Mouse (Mus musculus) testis, adult 2 months (tissue): ENCODE measurements around the gene Qsox2. TPM values are rescaled to one million over a fixed set of nuclear protein-coding genes. Genes with fewer than 3 reads are reported as not detected.

Source experiments
- H3K27ac ChIP-seq: fragments of 200-500 bp; 2 replicates; pipeline ENCODE4 v1.5.1; 2012; ENCODE audit warnings: low read depth, low read length; ENCODE audit not compliant: control insufficient read depth, insufficient read depth
- H3K27me3 ChIP-seq: fragments of 200-500 bp; 2 replicates; pipeline ENCODE4 v1.6.1; 2012; ENCODE audit warnings: mild to moderate bottlenecking, low read length, moderate library complexity; ENCODE audit not compliant: control insufficient read depth, insufficient read depth
- H3K36me3 ChIP-seq: fragments of 200-500 bp; 2 replicates; pipeline ENCODE4 v1.6.1; 2012; ENCODE audit warnings: mild to moderate bottlenecking, low read length; ENCODE audit not compliant: control insufficient read depth, insufficient read depth
- H3K4me1 ChIP-seq: fragments of 200-500 bp; 2 replicates; pipeline ENCODE4 v1.6.1; 2012; ENCODE audit warnings: low read length; ENCODE audit not compliant: control insufficient read depth, insufficient read depth
- H3K4me3 ChIP-seq: fragments of 200-500 bp; 2 replicates; pipeline ENCODE4 v1.5.1; 2012; ENCODE audit warnings: low read depth, mild to moderate bottlenecking, low read length, moderate library complexity, mixed read lengths; ENCODE audit not compliant: control insufficient read depth
- CTCF ChIP-seq: fragments of 200-500 bp; IDR thresholded peaks from 2 replicates; pipeline ENCODE4 v1.5.1; 2012; ENCODE audit warnings: low read depth, mild to moderate bottlenecking, inconsistent platforms, low read length, moderate library complexity; ENCODE audit not compliant: control insufficient read depth, insufficient read depth, insufficient replicate concordance
- POLR2A ChIP-seq: fragments of 200-500 bp; IDR thresholded peaks from 2 replicates; pipeline ENCODE4 v1.6.1; 2012; ENCODE audit warnings: low read depth, mild to moderate bottlenecking, inconsistent platforms, low read length, moderate library complexity; ENCODE audit not compliant: control insufficient read depth
- polyA plus RNA-seq: library from polyadenylated mRNA; depleted of rRNA; stranded (reverse); fragments of >200 nt; gene quantifications from 2 replicates; pipeline ENCODE4 v1.2.3, GENCODE M21; 2012

Qsox2 gene
- polyA plus RNA-seq, 1 experiment: 33.0 TPM

DNA sequence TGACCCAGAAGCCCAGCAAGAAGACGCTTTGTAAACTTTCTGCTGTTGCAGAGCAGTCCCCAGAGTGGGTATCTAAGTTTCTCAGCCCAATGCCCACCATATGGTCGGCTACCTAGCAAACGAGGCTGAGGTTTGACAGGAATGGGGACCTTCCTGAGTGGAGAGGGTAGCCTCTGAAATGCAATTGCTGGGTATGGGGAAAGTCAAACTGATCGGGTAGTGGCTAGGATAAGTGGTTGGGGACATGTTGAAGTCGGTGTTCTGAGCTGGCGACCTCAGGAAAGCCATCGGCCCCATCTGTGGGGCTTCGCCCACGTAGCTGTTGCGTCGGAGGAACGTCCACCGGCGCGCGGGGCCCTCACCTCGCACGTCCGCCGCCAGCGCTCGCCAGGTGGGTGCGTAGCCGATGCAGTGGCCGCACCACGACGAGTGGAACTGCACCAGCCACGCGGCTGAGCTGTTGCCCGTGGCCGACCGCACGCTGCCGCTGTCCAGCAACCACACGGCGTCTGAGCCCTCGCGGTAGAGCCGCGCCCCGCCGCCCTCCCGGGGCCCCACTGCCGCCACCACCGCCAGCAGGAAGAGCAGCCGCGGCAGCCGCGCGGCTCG lies 540 bp downstream of the Qsox2 start:
- H3K4me1 ChIP-seq: peaks cover 10% of the 10 kb centered on the region
- TF ChIP-seq POLR2A (peak; percentile 63; the same call in 1 of the 2 replicates), CTCF (no peak)
- peak overlapping the region; percentile 90 for H3K27ac ChIP-seq

DNA sequence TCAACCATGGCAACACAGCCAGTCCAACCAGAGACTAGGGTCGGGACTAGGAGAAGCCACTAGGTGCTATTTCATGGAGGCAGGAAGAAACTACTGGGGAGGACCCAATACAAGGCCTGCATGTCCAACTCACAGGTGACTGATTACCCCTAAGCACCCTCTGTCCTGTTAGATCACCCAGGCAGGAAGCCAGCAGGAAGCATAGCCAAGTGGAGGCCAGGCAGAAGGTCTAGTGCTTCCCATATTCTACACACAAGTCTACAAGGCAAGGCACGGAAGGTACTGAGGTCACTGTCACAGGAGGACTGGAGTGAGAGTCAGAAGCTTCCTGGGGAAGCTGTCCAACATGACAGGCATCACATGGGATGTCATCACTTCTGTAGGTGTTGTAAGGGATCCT lies 2.6 kb downstream of the Qsox2 start:
- Histone ChIP-seq H3K36me3 (no peaks in the 10 kb centered on the region), H3K4me1 (peaks cover 10% of the 10 kb centered on the region), H3K27ac (peak overlapping the region; percentile 36; the same call in 1 of the 2 replicates), H3K4me3 (no peak overlapping the region), H3K27me3 (no peaks in the 10 kb centered on the region)
- TF ChIP-seq POLR2A: no peak
- no peak for TF ChIP-seq CTCF

More for the DNA sequence above, 540 bp downstream of the Qsox2 start:
- peak overlapping the region; percentile 85 for H3K4me3 ChIP-seq
- H3K27me3 ChIP-seq: no peaks in the 10 kb centered on the region
- H3K36me3 ChIP-seq: no peaks in the 10 kb centered on the region

DNA sequence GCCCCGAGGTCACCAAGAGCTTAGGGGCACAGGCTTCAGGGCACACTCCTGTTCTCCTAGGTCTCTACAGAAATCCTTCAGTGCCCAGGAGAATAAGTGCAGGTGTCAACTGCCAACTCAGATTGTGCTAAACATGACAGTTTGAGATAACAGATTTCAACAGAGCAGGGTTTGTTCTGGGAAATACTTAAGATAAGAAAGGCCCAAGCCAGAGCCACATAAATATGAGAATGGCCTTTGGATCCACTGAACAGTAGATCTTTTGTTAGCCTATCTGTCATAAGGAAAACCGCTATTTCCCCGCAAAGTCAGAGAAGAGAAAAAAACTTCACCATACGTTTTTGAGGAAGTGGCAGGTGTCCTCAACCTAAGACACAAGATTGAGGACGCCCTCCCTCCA lies 3.1 kb downstream of the Qsox2 start:
- peaks cover 2% of the 10 kb centered on the region; the same call in 1 of the 2 replicates for H3K36me3 ChIP-seq
- H3K27me3 ChIP-seq: no peaks in the 10 kb centered on the region
- H3K27ac ChIP-seq: peak overlapping the region; percentile 45
- TF ChIP-seq CTCF (no peak), POLR2A (no peak)
- H3K4me3 ChIP-seq: no peak overlapping the region
- peaks cover 10% of the 10 kb centered on the region for H3K4me1 ChIP-seq

DNA sequence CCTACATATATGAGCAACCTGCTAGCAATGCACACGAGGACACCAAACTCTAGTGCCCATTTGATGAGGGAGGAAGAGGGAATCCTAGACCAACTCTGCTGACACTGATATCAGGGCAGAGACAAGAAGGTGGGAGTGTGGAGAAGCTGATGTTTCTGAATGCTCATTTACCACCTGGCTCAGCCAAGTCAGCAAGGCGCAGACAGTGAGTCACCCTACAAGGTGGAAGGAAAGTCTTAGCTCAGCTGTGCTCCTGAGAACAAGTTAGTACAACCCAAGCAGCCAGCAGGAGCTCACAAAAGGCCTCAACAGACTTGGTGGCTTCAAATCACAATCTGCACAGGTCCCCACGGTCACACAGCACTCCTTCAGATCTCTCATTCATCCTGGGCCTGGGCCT lies 6.0 kb downstream of the Qsox2 start:
- Histone ChIP-seq H3K36me3 (peaks cover 2% of the 10 kb centered on the region; the same call in 1 of the 2 replicates), H3K4me3 (no peak overlapping the region), H3K27ac (no peak overlapping the region), H3K4me1 (peaks cover 7% of the 10 kb centered on the region), H3K27me3 (no peaks in the 10 kb centered on the region)
- TF ChIP-seq CTCF (no peak), POLR2A (no peak)

DNA sequence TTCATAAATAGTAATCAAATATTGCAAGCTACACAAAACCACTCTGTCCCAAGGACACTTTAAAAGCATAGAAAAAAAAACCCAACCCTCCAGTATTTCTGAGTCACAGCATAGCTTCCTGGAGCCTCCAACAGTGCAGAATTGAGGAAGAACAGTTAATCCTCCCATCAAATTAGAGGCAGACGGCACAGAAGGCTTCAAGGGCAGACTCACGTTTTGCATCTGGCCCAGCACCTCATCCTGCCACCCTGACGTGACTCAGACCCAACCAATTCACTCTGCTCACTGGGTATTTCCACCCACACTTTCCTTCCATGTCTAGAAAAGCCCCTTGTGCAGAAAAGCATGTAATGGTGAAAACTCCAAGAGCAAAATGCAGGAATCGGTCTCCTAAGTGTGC lies 7.1 kb downstream of the Qsox2 start:
- H3K27me3 ChIP-seq: no peaks in the 10 kb centered on the region
- no peak overlapping the region for H3K27ac ChIP-seq
- peaks cover 2% of the 10 kb centered on the region; the same call in 1 of the 2 replicates for H3K36me3 ChIP-seq
- TF ChIP-seq CTCF (no peak), POLR2A (no peak)
- H3K4me3 ChIP-seq: no peak overlapping the region
- peaks cover 5% of the 10 kb centered on the region for H3K4me1 ChIP-seq

DNA sequence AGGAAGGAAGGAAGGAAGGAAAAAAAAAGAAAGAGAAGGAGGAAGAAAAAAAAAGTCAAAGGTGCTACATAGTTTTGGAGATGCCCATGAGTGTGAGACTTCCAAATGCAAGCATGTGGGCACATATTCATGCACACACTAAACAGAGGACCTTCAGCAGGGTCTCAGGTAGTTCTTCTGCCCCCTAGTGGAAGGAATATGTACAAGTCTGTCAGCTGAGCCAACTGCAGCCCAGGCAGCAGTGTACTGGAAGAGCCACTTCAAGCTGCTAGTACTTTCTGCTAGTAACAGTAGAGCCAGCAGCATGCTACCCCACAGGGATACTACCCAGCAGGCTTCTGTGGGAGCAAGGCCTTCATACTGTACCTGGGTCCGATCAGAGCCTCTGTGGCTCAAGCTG lies 9.5 kb downstream of the Qsox2 start:
- Histone ChIP-seq H3K27ac (no peak overlapping the region), H3K4me3 (no peak overlapping the region), H3K27me3 (no peaks in the 10 kb centered on the region), H3K4me1 (no peaks in the 10 kb centered on the region), H3K36me3 (peaks cover 4% of the 10 kb centered on the region)
- TF ChIP-seq POLR2A: no peak
- TF ChIP-seq CTCF: peak; percentile 50; the same call in 1 of the 2 replicates

DNA sequence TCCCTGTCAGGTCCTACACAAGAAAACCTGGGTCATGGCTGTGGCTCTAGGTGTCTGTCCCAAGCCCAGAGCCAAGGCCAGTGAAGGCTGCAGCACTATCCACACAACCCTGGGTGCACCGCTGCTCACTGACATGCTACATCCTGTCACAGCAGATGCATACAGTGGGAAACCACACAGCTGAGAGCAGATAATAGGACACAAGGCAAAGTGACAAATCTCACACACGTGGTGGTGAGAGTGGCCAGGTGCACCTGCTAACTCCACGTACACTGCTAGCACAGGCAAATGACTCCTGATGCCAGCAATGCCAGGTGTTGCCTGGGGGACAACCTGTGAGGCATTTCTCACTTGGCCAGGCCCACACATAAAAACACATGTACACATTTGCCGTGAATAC lies 12.1 kb downstream of the Qsox2 start:
- H3K27me3 ChIP-seq: no peaks in the 10 kb centered on the region
- H3K4me1 ChIP-seq: no peaks in the 10 kb centered on the region
- peaks cover 4% of the 10 kb centered on the region for H3K36me3 ChIP-seq
- H3K4me3 ChIP-seq: no peak overlapping the region
- no peak for TF ChIP-seq POLR2A
- no peak for TF ChIP-seq CTCF
- no peak overlapping the region for H3K27ac ChIP-seq
